Mouse (Mus musculus) lung, adult 18-20 months (tissue): ENCODE results near the gene 1500011B03Rik.
A peak's percentile ranks its signal among the peaks of the same experiment; 100 is the strongest.

Experiments
- DNase-seq, 2 experiments: peaks; one replicate each; pipeline ENCODE4 v3.0.0; 2022; ENCODE audit warnings: mixed read lengths in 2 of 2

1500011B03Rik gene

DNA sequence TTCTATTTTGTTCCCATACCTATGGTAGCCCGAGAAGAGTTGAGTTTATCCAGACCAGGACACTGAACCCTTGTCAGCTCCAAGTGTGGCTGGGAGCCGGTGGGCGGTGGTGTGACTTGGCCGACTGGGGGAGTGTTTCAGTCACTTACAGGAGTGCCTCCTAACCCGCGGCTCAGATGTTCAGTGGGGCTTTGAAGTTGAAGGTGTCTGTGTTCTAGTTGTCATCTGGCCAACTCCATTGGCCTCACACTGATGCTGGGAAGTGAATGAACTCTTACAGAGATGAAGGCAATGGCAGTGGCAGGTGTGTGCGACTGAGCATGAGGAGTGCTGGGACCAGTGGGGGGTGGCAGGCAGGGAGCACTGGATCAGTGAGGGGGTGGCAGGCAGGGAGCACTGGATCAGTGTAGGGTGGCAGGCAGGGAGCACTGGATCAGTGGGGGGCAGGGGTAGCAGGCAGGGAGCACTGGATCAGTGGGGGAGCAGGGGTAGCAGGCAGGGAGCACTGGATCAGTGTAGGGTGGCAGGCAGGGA is 43.2 kb downstream of the 1500011B03Rik start:
- DNase-seq = no peak

DNA sequence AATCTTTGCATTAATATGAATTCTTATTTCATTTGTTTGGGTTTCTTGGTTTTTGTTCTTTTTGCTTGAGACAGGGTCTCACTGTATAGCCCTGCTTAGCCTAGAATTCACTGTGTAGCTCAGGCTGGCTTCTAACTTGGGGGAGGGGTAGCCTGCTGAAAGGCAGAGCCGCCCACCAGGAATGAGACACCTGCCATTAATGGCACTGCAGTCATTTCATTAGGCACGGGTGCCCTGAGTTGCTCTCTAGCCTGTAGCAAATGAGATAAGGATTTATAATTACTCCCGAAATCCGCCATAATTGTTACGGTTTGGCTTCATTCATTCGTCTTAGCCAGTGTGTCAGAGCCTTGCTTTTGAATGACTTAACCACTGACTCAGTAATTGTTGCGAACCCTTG is 47.1 kb downstream of the 1500011B03Rik start:
- DNase-seq = no peak

DNA sequence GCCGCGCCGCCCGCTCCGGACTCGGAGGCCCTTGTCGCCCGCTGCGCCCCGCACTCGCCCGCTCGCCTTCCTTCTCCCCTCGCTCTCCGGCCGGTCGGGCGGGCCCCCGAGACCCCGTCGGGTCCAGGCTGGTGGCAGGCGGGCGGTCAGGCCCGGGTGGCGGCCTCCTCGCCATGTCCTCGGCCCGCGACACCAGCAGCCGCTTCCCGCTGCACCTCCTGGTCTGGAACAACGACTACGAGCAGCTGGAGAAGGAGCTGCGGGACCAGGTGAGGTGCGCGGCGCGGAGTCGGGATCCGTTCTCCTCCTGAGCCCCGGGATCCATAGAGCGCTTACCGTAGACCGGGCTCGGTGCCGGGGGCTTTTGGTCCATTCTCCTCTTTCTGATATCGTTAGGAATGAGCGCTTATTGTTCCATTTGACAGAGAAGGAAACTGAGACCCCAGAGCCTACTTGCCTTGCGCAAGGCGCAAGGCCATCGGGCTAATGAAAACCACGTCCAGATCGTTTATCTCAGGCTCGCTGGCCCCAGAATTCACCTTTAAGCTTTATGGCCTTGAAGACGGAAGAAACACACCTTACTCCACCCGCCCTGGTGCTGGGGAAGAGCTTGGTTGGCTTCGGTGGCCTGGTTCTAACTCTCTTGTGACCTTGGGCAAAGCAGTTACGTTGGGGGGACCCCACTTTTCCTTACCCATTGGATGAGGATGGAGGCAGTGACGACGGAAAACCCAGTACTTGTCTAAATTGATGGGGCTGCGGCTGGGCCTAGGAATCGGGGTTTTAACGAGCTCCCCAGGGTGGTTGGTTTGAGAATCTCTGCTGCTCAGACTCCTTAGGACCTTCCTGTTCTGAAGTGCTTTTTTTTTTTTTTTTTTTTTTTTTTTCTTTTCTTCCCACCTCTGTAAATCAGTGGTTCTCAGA is 48.0 kb downstream of the 1500011B03Rik start, which contains the start of gene Git2:
Gene Git2, minus strand, starts transcription at position 462 of the 924 bp plus-strand sequence.
- no peak for DNase-seq

DNA sequence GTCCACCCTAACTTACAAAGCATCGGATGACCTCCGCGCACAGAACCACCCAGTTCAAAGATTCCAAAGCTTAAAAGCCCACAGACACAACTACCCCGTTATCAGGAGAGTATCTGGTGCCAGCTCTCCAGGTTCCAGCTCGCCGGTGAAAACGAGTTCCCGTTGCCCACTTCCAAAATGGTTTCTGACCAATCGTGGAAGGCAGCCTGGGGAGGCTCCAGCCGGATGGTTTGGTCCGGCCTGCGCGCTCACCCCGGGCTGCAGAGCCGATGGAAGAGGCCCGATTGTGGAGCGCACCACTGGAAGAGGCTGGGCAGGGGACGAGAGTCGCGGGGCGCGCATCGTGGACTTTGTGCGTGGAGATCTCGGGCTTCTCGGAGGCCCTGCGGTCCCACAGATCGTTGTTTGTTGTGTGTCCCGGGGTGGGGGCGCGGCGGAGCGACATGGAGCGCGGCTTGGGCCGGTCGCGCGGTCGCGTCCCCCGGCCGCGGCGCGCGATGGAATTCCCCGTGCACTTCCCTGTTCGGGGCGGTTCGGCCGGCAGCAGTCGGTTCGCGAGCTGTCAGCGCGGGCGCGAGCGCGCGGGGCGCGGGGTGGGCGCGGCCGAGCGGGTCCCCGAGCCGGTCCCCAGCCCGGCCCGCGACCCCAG is 48.7 kb downstream of the 1500011B03Rik start, which contains the start of gene Ankrd13a:
Gene Ankrd13a, plus strand, starts transcription at position 275 of the 649 bp plus-strand sequence.
- peak; percentile 91 to 94 for DNase-seq

DNA sequence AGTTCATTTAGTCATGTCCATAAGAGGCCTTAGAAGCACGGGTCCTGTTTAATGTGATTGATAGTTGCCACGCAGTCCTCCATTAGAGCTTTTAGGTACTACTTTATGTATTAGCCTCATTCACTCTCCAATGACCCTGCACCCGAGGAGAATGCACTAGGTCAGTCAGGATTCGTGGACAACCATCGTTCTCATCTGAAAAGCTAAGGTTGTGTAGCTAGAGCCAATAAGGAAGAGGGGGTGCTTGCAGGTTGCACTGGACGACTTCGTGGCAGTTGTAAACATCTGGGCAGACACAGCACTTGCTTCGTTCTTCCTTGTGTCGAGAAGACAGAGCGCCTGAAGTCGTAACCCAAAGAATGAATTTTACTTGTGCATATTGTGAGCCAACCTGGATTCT is 49.5 kb downstream of the 1500011B03Rik start:
- peak in 1 of 2 experiments; percentile 33 for DNase-seq

DNA sequence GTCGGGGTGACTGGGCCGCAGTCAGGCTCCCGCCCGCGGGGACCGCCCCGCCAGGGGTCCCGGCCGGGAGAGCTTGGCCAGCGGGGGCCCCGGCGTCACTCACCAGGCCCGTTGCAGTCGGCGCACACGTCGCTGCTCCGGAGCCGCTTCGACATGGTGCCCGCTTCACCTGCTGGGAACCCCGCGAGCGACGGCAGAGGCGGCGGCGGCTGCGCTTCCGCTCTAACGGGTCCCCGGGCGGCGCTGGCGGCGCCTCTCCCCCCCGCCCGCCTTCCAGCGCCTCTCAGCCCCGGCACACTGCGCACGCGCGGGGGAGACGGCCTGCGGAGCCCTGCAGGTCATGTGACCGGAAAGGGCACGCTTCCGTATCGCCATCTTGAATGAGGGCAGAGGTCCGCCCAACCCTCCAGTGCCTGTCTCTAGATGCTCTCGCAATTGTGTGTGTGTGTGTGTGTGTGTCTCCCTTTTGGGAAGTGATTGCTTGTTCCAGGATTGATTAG is 50.0 kb downstream of the 1500011B03Rik start:
- peak; percentile 97 to 98 for DNase-seq

DNA sequence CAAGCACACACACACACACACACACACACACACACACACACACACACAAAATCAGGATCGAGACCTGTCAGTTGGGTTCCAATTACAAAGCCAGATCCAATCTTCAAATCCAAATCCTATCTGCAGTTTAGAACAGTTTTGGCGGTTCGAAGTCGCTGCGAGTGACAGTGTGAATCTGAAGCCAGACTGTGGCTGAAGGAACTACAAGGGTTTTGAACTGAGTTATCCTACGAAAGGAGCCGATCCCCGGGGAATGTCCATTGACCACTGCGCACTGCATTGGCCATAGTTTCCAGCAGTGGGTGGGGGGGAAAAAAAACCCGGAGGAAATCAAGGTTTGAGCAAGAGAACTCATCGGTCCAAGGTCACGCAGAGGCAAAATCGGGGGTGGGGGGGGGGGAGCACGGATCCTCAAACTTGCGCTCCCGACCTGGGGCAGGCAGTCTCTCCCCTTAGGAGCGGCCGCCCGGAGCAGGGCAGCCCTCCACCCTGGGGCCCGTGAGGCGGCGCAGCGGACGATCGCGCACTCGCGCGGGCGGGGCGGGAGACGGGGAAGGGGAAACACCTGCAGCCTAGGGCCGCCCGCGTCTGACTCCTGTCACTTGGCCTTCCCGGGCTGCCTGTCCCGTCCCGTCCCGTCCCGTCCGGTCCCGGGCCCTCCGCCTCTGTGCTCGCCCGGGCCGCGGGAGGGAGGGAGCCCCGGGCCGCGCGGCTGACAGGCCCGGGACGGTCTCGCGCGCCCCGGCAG is 50.6 kb downstream of the 1500011B03Rik start:
- peak; percentile 66 to 68 for DNase-seq

DNA sequence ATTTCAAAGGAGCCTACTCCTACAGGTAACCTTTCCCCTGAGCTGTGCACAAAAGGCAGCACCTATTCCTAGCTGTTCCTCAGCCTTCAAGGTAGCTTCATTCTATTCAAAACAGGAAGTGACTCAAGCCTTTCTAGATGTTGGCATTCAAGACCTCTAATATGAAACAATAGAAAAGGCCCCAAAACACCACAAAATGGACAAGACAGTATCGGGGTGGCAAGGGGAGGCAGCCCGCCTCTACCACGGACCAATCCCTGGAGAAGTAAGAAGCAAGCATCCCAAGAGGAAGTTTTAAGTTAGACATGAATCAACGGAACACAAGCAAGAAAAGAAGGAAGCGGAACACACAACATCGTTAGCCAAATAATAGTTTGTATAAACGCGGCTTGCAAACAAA is 51.5 kb downstream of the 1500011B03Rik start:
- DNase-seq = no peak

DNA sequence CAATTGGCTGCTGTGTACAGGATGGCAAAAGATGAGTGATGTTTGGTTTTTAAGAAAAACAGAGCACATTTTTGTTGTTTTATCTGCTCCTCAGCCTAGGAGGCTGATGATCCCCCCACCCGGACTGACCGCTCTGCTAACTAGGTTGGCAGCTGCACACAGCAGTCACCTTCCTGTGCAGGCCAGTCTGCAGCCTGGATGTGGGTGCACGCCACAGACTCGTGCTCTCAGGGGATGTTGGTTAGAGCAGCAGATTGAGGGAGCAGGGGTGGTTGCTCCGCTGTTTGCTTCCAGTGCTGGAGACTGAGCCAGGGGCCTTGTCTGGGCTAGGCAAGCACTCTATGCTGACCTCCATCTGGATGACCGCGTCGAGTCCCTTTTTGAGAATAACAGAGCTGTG is 53.5 kb downstream of the 1500011B03Rik start:
- DNase-seq = no peak

DNA sequence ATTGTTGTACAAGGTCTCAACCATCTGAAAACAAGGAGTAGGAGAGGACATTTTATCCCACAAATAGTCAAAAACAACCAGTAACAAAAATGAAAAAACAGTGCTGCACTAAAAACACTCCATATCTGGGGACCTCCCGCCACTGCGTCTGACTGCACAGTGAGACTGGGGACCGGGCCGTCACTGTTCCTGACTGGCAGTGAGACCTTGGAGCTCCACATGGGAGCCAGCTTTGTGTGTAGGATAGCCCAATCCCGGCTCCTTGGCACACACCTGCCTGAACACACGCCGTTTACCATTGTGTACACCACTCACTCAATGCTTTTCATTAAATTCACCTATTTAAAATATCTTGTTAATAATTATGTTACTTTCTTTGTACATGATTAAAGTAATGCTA is 56.1 kb downstream of the 1500011B03Rik start:
- no peak for DNase-seq

DNA sequence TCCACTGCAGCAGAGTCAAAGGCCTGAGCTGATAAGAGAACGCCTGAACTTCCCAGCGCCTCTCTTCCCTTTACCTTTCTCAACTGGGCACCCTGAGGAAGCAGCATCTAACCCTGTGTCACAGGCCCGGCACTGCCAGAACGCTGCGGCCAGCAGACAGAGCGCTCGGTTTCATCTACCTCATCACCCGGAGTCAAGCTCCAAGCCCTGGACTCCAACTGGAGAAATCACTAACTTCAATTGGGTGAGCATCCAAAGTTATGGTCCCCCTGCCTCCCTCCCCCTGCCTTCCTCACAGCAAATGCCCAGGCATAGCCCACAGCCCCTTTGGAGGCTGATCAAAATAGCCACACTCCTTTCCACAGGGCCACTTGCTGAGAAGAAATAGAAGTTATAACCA is 56.6 kb downstream of the 1500011B03Rik start:
- no peak for DNase-seq

DNA sequence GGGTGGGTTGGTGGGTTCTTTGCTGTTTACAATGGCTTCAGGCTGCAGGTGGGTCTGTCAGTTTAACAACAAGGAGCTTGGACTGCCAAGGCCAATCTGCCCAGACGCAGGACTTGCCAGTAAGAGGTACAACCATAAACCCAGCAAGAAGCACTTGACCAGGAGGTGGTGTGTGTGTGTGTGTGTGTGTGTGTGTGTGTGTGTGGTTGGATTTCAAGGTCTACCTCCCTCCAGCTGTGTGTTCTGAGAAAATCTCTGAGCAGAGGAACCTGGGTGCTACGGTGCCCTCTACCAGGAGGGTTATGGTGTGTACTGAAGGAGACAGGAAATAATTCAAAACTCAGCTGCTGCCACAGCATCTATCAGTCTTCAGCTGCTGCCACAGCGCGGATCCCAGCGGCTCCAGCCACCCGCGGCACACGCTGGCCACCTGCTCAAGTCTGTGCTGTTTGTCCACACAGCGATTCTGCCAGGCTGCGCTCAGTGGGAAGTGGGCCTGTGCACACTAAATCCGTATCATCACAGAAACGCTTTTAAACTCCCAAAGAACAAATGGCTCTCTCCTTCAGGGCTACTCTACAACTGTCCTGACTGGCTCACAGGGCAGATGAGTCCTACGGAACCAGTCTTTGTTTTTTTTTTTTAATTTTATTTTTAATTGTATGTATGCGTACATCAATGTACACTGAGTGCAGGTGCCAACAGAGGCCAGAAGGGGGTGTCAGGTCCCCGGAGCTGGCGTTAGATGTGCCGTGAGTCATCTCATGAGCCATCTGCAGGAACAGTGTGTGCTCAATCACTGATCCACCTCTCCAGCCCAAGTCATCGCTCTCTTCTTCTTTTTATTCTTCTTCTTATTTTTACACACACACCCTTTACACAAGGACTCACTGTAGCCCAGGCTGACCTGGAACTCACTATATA is 58.2 kb downstream of the 1500011B03Rik start:
- DNase-seq = no peak

DNA sequence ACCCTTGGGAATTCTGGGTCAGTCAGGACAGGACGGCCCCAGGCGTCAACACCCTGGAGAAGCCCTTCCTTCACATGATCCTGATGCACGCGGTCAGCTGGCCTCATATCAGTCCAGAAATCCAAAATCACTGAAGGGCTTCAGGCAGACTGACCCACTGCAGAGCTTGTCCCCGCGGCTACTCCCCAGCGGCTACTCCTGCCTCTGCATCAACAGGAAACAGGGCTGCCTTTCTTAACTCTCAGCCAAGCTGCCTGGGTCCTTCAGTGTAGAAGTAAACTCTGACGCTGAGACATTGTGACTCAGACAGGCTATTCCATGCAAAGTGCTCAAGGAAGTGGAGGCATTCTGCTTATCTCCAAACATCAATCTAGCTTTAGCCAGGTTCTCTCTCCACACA is 61.3 kb downstream of the 1500011B03Rik start:
- peak in 1 of 2 experiments; percentile 28 for DNase-seq

DNA sequence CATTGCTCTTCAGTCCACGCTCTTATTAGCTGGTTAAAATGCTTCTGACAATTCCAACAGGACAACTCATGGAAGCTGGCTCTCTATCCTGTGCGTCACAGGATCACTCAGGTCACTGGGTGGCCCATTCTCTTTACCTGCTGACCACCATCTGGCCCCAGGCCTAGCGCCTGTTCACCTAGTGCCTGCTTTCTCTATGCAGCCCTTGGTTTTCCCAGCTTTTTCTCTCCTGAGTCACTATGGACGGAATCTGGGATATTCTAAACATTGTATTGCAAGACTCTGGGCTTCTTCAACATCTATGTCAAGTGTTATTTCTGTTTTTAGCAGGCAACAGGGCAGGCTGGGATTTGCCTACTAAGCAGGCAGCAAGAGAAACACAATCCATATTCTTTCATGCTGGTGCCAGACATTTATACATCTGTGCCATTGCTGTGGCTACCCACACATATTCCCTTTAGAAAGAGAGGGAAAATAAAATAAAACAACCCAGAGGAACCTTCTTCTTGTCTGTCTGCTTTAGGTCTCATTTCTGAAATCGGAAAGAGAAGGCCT is 63.7 kb downstream of the 1500011B03Rik start:
- DNase-seq = no peak
